Mouse (Mus musculus): Measurements from ENCODE around the gene Psg29.

GRCm38 (mm10) chr7:17171827-17172226, 31.4 kb upstream of the Psg29 start:
- TF ChIP-seq POLR2A (IDR thresholded peaks at IDR 0.05; ENCODE audit: control insufficient read depth, low read depth, low read length) (no peak), CTCF (IDR thresholded peaks at IDR 0.05; ENCODE audit: control insufficient read depth, insufficient read depth, insufficient replicate concordance, low read depth, low read length) (no peak)
